9 mouse cellular contexts compared by ENCODE assay signal in the genomic region with DNA sequence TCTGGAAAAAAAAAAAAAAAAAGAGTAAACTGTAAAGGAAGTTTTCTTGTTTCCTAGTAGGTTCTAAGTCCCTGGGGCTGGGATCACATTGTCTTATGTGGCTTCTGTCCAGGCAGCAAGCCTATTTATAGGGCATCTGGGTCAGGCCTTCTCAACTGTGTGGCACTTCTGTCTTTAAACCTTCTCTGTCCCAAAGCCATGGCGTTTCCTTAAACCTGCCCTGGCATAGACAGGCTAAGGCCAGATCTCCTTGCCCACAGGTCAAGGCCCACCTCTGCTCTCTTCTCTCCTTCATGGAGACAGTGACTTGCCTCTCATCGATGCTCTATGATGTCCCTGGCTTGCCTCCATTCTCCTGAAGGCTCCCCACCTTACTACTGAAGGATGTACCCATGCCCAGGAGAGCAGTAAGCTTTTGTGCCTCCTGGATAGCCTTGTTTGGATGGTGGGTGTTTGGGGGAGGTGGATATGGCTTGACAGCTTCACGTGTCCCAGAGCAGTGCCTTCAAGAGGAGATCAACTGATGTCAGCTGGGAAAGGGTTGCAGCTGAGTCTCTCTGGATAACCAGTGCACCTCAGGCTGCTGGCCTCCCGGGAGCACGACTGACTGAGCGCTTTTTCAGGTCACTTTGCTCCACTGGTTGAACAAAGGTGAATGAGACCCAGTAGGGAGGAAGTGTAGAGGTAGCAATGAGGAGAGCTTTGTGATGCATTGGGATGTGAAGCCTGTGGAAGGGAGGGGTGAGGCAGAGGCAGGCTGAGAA. TPM values are rescaled to one million over a fixed set of nuclear protein-coding genes. Genes with fewer than 3 reads are reported as not detected.
DNase-seq lines count a peak whose midpoint lies in the region; ATAC-seq and TF ChIP-seq lines count a peak whose summit lies in the region.
"Had no signal": no experiment of that assay in that cellular context is flagged by ENCODE, and none has a peak within 500 bp of the region (broad histone marks: within the 10 kb centered on the region; RNA-seq: fewer than 3 reads in every experiment).

No protein-coding gene starts in this region.

- H3K4me3 ChIP-seq in liver, embryonic 12.5 days, result peak overlapping the region; percentile 8; the same call in 1 of the 2 replicates
- H3K4me3 ChIP-seq in liver, postnatal 0 days (ENCODE audit: low read depth, low read length), result no peak overlapping the region
- H3K4me3 ChIP-seq in heart, embryonic 12.5 days, result peak overlapping the region; percentile 60
- no peak overlapping the region for H3K4me3 ChIP-seq in stomach, embryonic 14.5 days (ENCODE audit: low read depth, low read length)

- peak overlapping the region; percentile 33 for H3K4me2 ChIP-seq in liver, embryonic 12.5 days
- H3K4me2 ChIP-seq in liver, postnatal 0 days (ENCODE audit: low read depth, low read length), result no peak overlapping the region
- H3K4me2 ChIP-seq in heart, embryonic 12.5 days, result peak overlapping the region; percentile 66
- H3K4me2 ChIP-seq in stomach, embryonic 14.5 days (replicated peaks; ENCODE audit: low read depth, low read length), result peak overlapping the region; percentile 8; the same call in 1 of the 2 replicates

- TF ChIP-seq EP300 in liver, postnatal 0 days (IDR thresholded peaks at IDR 0.05; ENCODE audit: low read depth), result no peak

- TF ChIP-seq CTCF in liver, postnatal 0 days (IDR thresholded peaks at IDR 0.05; ENCODE audit: low read depth), result no peak

- no peak overlapping the region for H3K27ac ChIP-seq in liver, embryonic 12.5 days
- no peak overlapping the region for H3K27ac ChIP-seq in liver, postnatal 0 days (ENCODE audit: low read depth)
- H3K27ac ChIP-seq in heart, embryonic 12.5 days (ENCODE audit: poor library complexity, severe bottlenecking), result peak overlapping the region; percentile 40
- H3K27ac ChIP-seq in stomach, embryonic 14.5 days (ENCODE audit: low read length), result no peak overlapping the region

- 58% methylated on average over 6 of the region's 6 CpGs for WGBS in liver, embryonic 12.5 days (ENCODE audit: insufficient replicate concordance)
- 51% methylated on average over 6 of the region's 6 CpGs for WGBS in liver, postnatal 0 days (ENCODE audit: insufficient replicate concordance)
- WGBS in heart, embryonic 12.5 days, result 44% methylated on average over 6 of the region's 6 CpGs
- 54% methylated on average over 6 of the region's 6 CpGs for WGBS in stomach, embryonic 14.5 days

- DNase-seq in liver, postnatal 0 days, result no peak
- peak; percentile 47 for DNase-seq in kidney, postnatal 10 days
- DNase-seq in gastrocnemius, postnatal 25 days, result no peak
- no peak for DNase-seq in urinary bladder, postnatal 14 days (ENCODE audit: low spot score)
- no peak for DNase-seq in left cerebral cortex, postnatal 10 days (ENCODE audit: extremely low spot score in 1 of 2, low spot score in 2 of 2)

- H3K9ac ChIP-seq in liver, embryonic 12.5 days, result 0 out of 2 replicates have a peak overlapping the region, but pooled peaks have one; percentile 36
- H3K9ac ChIP-seq in liver, postnatal 0 days (replicated peaks), result no peak overlapping the region
- H3K9ac ChIP-seq in heart, embryonic 12.5 days, result peak overlapping the region; percentile 85
- H3K9ac ChIP-seq in stomach, embryonic 14.5 days (replicated peaks; ENCODE audit: low read depth, low read length), result no peak overlapping the region

- H3K4me1 ChIP-seq in liver, embryonic 12.5 days, result no peaks in the 10 kb centered on the region
- no peaks in the 10 kb centered on the region for H3K4me1 ChIP-seq in liver, postnatal 0 days (ENCODE audit: insufficient read depth)
- H3K4me1 ChIP-seq in heart, embryonic 12.5 days (replicated peaks), result peaks cover 62% of the 10 kb centered on the region
- H3K4me1 ChIP-seq in stomach, embryonic 14.5 days (ENCODE audit: control insufficient read depth, insufficient read depth, low read length), result peaks cover 35% of the 10 kb centered on the region

- H3K36me3 ChIP-seq in liver, embryonic 12.5 days, result no peaks in the 10 kb centered on the region
- H3K36me3 ChIP-seq in liver, postnatal 0 days (replicated peaks; ENCODE audit: insufficient read depth, low read length), result no peaks in the 10 kb centered on the region
- H3K36me3 ChIP-seq in heart, embryonic 12.5 days, result peaks cover 26% of the 10 kb centered on the region
- no peaks in the 10 kb centered on the region; the same call in 1 of the 2 replicates for H3K36me3 ChIP-seq in stomach, embryonic 14.5 days (ENCODE audit: control insufficient read depth, insufficient read depth, low read length)

- H3K27me3 ChIP-seq in liver, embryonic 12.5 days (replicated peaks), result peaks cover 60% of the 10 kb centered on the region
- H3K27me3 ChIP-seq in liver, postnatal 0 days (ENCODE audit: insufficient read depth, low read length), result peaks cover 26% of the 10 kb centered on the region
- no peaks in the 10 kb centered on the region for H3K27me3 ChIP-seq in heart, embryonic 12.5 days (replicated peaks)
- no peaks in the 10 kb centered on the region for H3K27me3 ChIP-seq in stomach, embryonic 14.5 days (ENCODE audit: control insufficient read depth, insufficient read depth, low read length)

- H3K9me3 ChIP-seq in liver, embryonic 12.5 days (replicated peaks), result no peaks in the 10 kb centered on the region
- no peaks in the 10 kb centered on the region for H3K9me3 ChIP-seq in liver, postnatal 0 days (ENCODE audit: low read length)
- no peaks in the 10 kb centered on the region for H3K9me3 ChIP-seq in heart, embryonic 12.5 days (replicated peaks)
- H3K9me3 ChIP-seq in stomach, embryonic 14.5 days (ENCODE audit: control insufficient read depth, low read depth, low read length), result no peaks in the 10 kb centered on the region

- intact Hi-C loops in left cerebral cortex, postnatal 10 days (cut with DNase I), result no loop called here

- ATAC-seq in liver, embryonic 12.5 days, result no peak
- ATAC-seq in liver, postnatal 0 days, result no peak
- ATAC-seq in heart, embryonic 12.5 days (ENCODE audit: insufficient number of reproducible peaks, low FRiP score), result no peak
- no peak for ATAC-seq in stomach, embryonic 14.5 days (ENCODE audit: insufficient number of reproducible peaks, insufficient read depth, low FRiP score, low read depth)

RNA-seq across cellular contexts. Expression of gene Ackr3, which starts 4.1 kb away (rescaled TPM):
- polyA plus RNA-seq in liver, embryonic 12.5 days (2016; fragmentation: Nextera tagmentation; extraction: Ambion mirVana), result 9.0 and 10.4 TPM in 2 replicates
- 2.3 and 2.5 TPM in 2 replicates for polyA plus RNA-seq in liver, postnatal 0 days (2015; fragmentation: Nextera tagmentation; extraction: Ambion mirVana)
- 49.4 and 52.2 TPM in 2 replicates for polyA plus RNA-seq in heart, embryonic 12.5 days (2016; fragmentation: Nextera tagmentation; extraction: Ambion mirVana)
- 34.3 and 37.0 TPM in 2 replicates for polyA plus RNA-seq in stomach, embryonic 14.5 days (2014; fragmentation: Nextera tagmentation; extraction: Ambion mirVana)
- total RNA-seq in gastrocnemius, postnatal 25 days (2021), result 10 to 100 TPM; 10.5 to 13.2 TPM
- total RNA-seq in left cerebral cortex, postnatal 10 days (2021), result 1 to 10 TPM; 6.9 to 7.9 TPM
- total RNA-seq: neutrophil, adult 5-6 weeks had no signal

RNA-seq across cellular contexts. Expression of gene Iqca, which starts 54.7 kb away (rescaled TPM):
- 0.11 and 0.28 TPM in 2 replicates for polyA plus RNA-seq in liver, embryonic 12.5 days (2016; fragmentation: Nextera tagmentation; extraction: Ambion mirVana)
- polyA plus RNA-seq in liver, postnatal 0 days (2015; fragmentation: Nextera tagmentation; extraction: Ambion mirVana), result 1.5 and 1.7 TPM in 2 replicates
- not detected in 2 replicates for polyA plus RNA-seq in heart, embryonic 12.5 days (2016; fragmentation: Nextera tagmentation; extraction: Ambion mirVana)
- not detected in 2 replicates for polyA plus RNA-seq in stomach, embryonic 14.5 days (2014; fragmentation: Nextera tagmentation; extraction: Ambion mirVana)
- not detected for total RNA-seq in gastrocnemius, postnatal 25 days (2021)
- total RNA-seq in left cerebral cortex, postnatal 10 days (2021), result under 1 TPM; 0.34 to 0.51 TPM
- total RNA-seq: neutrophil, adult 5-6 weeks had no signal

Comparison
In these comparisons a context has a peak if more than half of its experiments do, and no peak if none do; other contexts are left out.
1. H3K4me3 ChIP-seq: peak in liver, embryonic 12.5 days (single experiment) and heart, embryonic 12.5 days (single experiment); none in liver, postnatal 0 days (single experiment) and stomach, embryonic 14.5 days (single experiment).
2. H3K9ac ChIP-seq: peak in liver, embryonic 12.5 days (single experiment) and heart, embryonic 12.5 days (single experiment); none in liver, postnatal 0 days (single experiment) and stomach, embryonic 14.5 days (single experiment).